Mouse (Mus musculus) frontal cortex, postnatal 10 days (tissue): Measurements from ENCODE around the gene Sgf29.
"Not testable (repeated sequence)": the region's sequence is repeated elsewhere in the genome, so short reads cannot be mapped to it uniquely, and the experiment has no call there.

Source experiments
- DNase-seq, 2 experiments: peaks; one replicate each; pipeline ENCODE4 v3.0.0; 2022; ENCODE audit warnings: low spot score in 2 of 2, mixed read lengths in 1 of 2

The Sgf29 gene

GRCm38 (mm10) chr7:126636733-126637520 is 12.2 kb upstream of the Sgf29 start:
- peak in 1 of 2 experiments; percentile 28 for DNase-seq

GRCm38 (mm10) chr7:126642545-126643243 is 6.4 kb upstream of the Sgf29 start:
- no peak for DNase-seq

GRCm38 (mm10) chr7:126643244-126643617 is 5.9 kb upstream of the Sgf29 start:
- not testable (repeated sequence) for DNase-seq

DNA sequence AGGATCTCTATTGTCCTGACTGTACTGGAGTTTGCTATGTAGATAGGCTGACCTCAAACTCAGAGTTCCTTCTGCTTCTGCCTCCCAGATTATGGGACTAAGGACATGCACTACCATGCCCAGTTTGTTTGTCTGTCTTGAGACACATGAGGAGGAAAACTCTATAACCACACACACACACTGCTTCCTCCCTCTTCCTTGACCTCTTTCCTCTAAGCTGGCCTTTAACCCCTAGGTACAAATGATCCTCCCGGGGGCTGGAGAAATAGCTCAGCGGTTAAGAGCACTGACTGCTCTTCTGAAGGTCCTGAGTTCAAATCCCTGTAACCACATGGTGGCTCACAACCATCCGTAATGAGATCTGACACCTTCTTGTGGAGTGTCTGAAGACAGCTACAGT is 4.8 kb upstream of the Sgf29 start:
- DNase-seq: no peak

- DNase-seq: no peak
Measured at GRCm38 (mm10) chr7:126644914-126645313, 4.2 kb upstream of the Sgf29 start.

- no peak for DNase-seq
Measured at GRCm38 (mm10) chr7:126645708-126646107, 3.4 kb upstream of the Sgf29 start.

DNA sequence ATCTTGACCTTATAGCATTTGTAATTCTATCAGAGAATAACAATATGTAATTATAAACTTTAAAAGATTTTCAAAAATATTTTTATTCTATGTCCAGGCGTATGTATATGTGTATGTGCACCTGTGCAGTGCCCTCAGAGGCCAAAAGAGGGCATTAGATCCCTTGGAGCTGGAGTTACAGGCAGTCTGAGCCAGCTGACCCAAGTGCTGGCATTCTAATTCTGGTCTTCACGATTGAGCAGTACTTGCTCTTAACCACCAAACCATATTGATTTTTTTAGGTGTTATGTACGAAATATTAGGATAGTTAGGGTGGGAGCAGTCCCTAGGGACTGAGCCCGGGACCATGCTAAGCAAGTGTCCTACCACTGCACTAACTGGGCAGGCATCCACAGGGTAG is 623 bp upstream of the Sgf29 start:
- DNase-seq: no peak

DNA sequence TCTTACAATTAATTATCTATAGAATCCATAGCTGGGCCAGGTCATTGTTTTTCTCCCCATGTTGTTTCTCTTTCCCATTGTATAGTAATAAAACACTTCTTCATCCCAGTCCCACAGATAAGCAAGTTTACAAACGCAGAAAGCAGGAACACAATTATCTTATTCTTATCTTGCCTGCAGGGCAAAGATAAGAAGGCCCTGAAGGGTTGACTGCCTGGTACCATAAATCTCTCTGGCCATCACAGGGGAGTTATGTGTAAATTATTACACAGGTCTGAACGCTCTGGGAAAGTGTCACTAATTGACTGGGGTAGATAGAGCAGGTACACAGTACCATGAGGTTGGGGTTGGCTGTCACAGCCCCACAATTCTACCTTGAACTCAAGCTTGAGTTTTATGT is 1.7 kb downstream of the Sgf29 start:
- DNase-seq: no peak

- DNase-seq: no peak
Measured at GRCm38 (mm10) chr7:126653991-126654390, 4.9 kb downstream of the Sgf29 start.

DNA sequence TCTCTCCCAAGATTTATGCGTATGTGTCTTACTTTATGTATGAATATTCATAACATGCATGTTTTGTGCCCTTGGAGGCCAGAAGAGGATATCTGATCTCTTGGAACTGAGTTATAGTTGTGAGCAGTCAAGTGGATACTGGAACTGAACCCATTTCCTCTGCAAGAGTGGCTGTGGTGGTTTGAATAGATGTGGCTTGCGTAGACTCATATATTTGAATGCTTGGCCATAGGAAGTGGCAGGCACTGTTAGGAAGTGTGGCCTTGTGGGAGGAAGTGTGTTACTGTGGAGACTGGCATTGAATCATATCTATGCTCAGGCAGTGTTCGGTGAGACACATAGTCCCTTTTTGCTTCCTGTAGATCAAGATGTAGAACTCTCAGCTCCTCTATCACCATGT is 6.6 kb downstream of the Sgf29 start:
- no peak for DNase-seq

DNA sequence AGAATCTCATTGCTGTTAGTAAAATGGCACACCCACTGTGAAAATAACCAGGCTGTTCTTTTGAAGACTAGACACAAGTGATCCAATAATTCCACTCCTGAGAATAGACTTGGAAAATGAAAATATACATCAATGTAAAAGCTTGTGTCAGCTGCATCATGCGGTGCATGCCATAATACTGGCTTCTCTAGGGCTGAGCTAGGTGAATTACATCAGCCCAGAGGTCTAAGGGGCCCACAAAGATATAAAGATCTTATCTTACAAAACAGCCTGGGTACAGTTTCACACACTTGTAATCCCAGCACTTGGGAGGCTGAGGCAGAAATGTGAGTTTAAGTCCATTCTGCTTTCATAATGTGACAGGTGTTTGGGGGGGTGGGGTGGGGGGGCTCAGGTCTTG is 8.4 kb downstream of the Sgf29 start:
- no peak for DNase-seq

DNA sequence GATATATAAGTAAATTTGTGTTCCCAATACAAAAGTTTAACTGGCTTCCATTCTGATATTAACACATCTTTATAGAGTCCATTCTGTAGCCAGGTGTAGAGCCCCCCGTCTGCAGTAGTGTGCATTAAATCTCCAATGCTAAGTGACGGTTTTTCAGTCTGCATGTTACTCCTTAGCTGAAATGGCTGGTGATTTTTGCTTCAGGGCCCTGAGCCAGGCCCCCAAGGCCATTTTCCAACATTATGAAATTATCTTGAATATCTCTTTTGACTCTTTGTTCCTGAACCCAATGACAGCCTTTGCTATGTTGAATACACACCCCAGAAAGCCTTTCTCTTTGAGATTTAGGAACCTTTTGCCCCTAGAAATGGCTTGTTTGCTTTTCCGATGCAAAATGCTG is 10.7 kb downstream of the Sgf29 start:
- no peak for DNase-seq

- DNase-seq: no peak
Measured at GRCm38 (mm10) chr7:126663646-126664045, 14.5 kb downstream of the Sgf29 start.

DNA sequence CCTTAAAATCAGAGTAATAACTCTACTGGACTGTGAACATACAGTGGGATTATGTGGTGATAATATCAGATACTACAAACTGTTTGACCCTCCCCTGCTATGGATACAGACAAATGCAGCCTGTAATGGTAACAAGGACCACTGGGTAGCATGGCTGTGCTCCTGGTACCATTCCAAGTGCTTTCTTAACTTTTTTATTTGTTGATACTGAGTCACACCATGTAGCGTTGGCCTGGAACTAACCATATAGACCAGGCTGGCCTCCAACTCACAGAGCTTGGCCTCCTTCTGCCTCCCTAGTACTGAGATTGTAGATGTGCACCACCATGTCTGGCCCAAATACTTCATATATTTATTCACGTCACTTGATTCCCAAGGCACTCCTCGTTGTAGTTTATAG is 16.2 kb downstream of the Sgf29 start:
- no peak for DNase-seq

DNA sequence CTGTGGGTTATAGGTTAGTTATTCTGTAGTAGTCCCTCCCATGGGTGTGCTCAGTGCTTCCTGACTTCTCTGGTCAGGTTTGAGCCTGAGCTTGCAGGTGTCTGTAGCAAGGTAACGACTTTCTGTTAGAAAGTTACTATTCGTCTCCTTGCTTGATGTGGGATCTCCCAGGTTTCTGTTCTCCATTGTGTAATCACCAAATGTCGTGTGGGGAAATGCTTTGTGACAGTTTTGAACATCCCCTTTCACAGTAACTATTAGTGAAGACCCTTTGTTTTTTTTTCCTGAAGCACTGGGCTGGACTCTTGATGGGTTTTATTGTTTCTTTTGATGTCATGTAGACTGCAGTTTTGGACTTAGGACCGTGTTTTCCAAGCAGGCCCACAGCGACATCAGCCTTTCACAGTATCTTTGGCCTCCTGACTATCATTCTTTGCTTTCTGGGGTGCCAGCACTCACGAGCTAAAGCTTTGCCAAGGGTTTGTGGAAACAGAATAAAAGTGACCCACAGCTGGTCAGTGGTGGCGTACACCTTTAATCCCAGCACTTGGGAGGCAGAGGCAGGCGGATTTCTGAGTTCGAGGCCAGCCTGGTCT is 18.5 kb downstream of the Sgf29 start:
- no peak for DNase-seq

DNA sequence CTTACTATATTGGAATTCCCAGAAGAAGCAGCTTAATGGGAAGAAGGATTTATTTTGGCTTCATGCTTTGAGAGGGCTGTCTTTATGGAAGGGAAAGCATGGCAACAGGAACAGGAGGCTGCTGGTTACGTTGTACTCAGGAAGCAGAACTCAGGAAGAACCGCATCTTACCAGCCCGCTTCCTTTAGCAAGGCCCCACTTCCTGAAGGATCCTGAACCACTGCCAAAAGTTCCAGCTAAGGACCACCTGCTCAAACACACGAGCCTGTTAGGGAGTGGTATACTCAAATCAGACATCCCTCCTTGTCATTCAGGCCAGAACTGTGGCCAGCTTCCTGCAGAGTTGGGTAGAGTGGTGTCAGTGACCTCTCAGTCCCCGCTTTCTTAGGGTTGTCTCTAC is 19.3 kb downstream of the Sgf29 start:
- DNase-seq: no peak

- no peak for DNase-seq
Measured at GRCm38 (mm10) chr7:126670152-126670551, 21.0 kb downstream of the Sgf29 start.

GRCm38 (mm10) chr7:126672111-126672510 is 23.0 kb downstream of the Sgf29 start:
- no peak for DNase-seq

GRCm38 (mm10) chr7:126675104-126675503 is 26.0 kb downstream of the Sgf29 start:
- no peak for DNase-seq

- no peak for DNase-seq
Measured at GRCm38 (mm10) chr7:126676207-126676606, 27.1 kb downstream of the Sgf29 start, which contains the start of gene Sult1a1. TSS of gene Sult1a1 (minus strand) at chr7:126676432.

DNA sequence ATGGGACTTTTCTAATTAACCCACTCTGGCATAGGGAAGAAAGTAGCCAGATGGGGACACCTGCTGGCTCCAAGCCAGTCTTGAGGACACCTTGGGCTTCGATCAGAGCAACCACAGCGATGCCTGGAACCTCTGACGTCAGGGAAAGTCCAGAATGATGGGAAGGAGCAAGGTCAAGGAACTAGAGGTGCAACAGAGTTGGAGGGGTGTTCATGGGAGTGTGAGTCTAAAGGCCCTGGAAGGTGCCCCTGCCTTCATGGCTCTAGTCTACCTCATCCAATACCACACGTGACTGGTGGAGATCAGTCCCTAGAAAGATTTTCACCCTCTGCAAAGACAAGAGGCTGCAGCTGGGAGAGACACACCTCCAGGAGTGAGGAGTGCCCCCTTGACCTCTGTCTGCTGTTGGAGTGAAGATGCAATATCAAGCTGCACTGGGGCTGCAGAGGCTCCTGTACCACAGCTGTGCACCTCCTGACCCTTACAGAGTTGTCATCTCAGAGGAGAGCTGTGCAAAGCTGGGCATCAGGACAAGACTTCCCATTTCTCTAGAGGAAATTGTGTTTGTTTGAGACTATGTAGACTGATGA is 27.6 kb downstream of the Sgf29 start:
- DNase-seq: no peak

DNA sequence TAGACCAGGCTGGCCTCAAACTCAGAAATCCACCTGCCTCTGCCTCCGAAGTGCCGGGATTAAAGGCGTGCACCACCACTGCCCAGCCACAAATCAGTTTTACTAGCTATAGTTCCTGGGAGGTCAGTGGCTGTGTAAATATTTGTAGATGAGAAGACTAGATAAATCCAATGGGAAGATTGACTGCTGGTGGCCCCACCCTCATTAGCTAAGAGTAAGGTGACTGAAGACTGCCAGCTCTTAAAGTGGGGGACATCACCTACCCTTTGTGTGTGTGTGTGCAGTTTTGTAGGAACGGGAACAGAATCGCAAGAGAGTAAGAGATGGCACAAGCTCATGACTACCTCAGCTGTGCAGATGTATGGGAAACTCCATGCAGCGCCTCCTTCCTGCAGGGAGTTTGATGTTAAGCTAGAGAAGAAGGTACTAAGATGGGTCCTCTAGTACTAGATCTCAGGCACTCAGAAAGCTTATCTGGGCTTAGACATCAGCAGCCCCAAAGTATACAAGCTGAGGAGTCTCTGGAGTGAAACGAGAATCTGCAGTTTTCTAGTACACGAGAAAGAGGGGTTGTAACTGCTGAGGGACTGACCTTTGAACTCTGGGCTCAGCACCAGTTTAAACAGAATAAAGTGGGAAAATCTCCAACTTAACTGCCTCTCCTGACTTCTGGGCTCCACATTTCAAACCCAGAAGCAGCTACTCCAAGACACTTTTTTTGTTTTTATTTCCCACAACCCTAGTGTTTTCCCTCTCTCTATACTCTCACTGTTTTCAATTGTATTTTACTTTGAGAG is 29.6 kb downstream of the Sgf29 start:
- no peak for DNase-seq
